Mouse (Mus musculus) forebrain, embryonic 13.5 days (tissue): ENCODE measurements around the gene Abcd4. TPM values are rescaled to one million over a fixed set of nuclear protein-coding genes. Genes with fewer than 3 reads are reported as not detected.

Experiments
- ATAC-seq: fragments of 200-750 bp; cut with Nextera tagmentation; 2 replicates; pipeline ENCODE4 v1.8.0; 2017
- H3K27ac ChIP-seq: fragments of 300-500 bp; sonication (generic); 2 replicates; pipeline ENCODE4 v1.5.1; 2015; ENCODE audit warnings: inconsistent platforms, mild to moderate bottlenecking, moderate library complexity
- H3K27me3 ChIP-seq: fragments of 300-500 bp; sonication (generic); 2 replicates; pipeline ENCODE4 v1.6.1; 2015; ENCODE audit warnings: mild to moderate bottlenecking, inconsistent platforms
- H3K36me3 ChIP-seq: fragments of 300-500 bp; sonication (generic); 2 replicates; pipeline ENCODE4 v1.6.1; 2015; ENCODE audit warnings: mild to moderate bottlenecking, inconsistent platforms; ENCODE audit not compliant: poor library complexity, severe bottlenecking
- H3K4me1 ChIP-seq: fragments of 300-500 bp; sonication (generic); 2 replicates; pipeline ENCODE4 v1.6.1; 2015; ENCODE audit warnings: inconsistent platforms
- H3K4me2 ChIP-seq: fragments of 300-500 bp; sonication (generic); 2 replicates; pipeline ENCODE4 v1.6.1; 2015; ENCODE audit warnings: inconsistent platforms, mild to moderate bottlenecking, moderate library complexity
- H3K4me3 ChIP-seq: fragments of 300-500 bp; sonication (generic); 2 replicates; pipeline ENCODE4 v1.5.1; 2015; ENCODE audit warnings: mild to moderate bottlenecking, inconsistent platforms
- H3K9ac ChIP-seq: fragments of 300-500 bp; sonication (generic); 2 replicates; pipeline ENCODE4 v1.6.1; 2015; ENCODE audit warnings: mild to moderate bottlenecking, inconsistent platforms
- H3K9me3 ChIP-seq: fragments of 300-500 bp; sonication (generic); replicated peaks from 2 replicates; pipeline ENCODE4 v1.6.1; 2016; ENCODE audit warnings: inconsistent platforms
- WGBS: fragments of 180-500 bp; shearing (Covaris S2); methylation state at CpG from one replicate; pipeline ENCODE4 v1.1.7; 2015; 5-methylcytosine and 5-hydroxymethylcytosine counted together
- polyA plus RNA-seq: library from polyadenylated mRNA; unstranded; fragments of >200 nt; fragmentation: Nextera tagmentation; extraction: Ambion mirVana; gene quantifications from 2 replicates; pipeline ENCODE4 v1.2.1, GENCODE M21; 2015

The Abcd4 gene
- polyA plus RNA-seq, result 13.9 and 14.7 TPM in 2 replicates

GRCm38 (mm10) chr12:84616977-84617630, at the start of gene Abcd4:
Gene Abcd4 (minus strand): TSS chr12:84617413.
- Histone ChIP-seq H3K36me3 (0 out of 2 replicates have a peak, but pooled peaks cover 6% of the 10 kb centered on the region), H3K9me3 (no peaks in the 10 kb centered on the region), H3K27me3 (no peaks in the 10 kb centered on the region), H3K4me2 (peak within 1 kb of the TSS; percentile 68), H3K27ac (no peak within 1 kb of the TSS), H3K4me1 (peaks cover 16% of the 10 kb centered on the region), H3K9ac (peak within 1 kb of the TSS; percentile 85), H3K4me3 (peak within 1 kb of the TSS; percentile 78)
- ATAC-seq, result peak; percentile 98
- WGBS, result under 1% methylated on average over 34 of the region's 34 CpGs

GRCm38 (mm10) chr12:84653912-84654311, 36.7 kb upstream of the Abcd4 start:
- Histone ChIP-seq H3K9me3 (no peaks in the 10 kb centered on the region), H3K27me3 (peaks cover 11% of the 10 kb centered on the region), H3K4me1 (no peaks in the 10 kb centered on the region), H3K27ac (no peak overlapping the region), H3K4me2 (no peak overlapping the region), H3K36me3 (no peaks in the 10 kb centered on the region), H3K9ac (no peak overlapping the region), H3K4me3 (no peak overlapping the region)
- peak; percentile 53; the same call in 1 of the 2 replicates for ATAC-seq
- 6% methylated on average over 3 of the region's 3 CpGs for WGBS

- ATAC-seq, result no peak
- Histone ChIP-seq H3K9ac (no peak overlapping the region), H3K4me2 (no peak overlapping the region), H3K4me3 (no peak overlapping the region), H3K27me3 (peaks cover 11% of the 10 kb centered on the region), H3K9me3 (no peaks in the 10 kb centered on the region), H3K36me3 (no peaks in the 10 kb centered on the region), H3K4me1 (no peaks in the 10 kb centered on the region), H3K27ac (no peak overlapping the region)
- 91% methylated on average over 13 of the region's 13 CpGs for WGBS
Measured at GRCm38 (mm10) chr12:84650234-84650633, 33.0 kb upstream of the Abcd4 start.

DNA sequence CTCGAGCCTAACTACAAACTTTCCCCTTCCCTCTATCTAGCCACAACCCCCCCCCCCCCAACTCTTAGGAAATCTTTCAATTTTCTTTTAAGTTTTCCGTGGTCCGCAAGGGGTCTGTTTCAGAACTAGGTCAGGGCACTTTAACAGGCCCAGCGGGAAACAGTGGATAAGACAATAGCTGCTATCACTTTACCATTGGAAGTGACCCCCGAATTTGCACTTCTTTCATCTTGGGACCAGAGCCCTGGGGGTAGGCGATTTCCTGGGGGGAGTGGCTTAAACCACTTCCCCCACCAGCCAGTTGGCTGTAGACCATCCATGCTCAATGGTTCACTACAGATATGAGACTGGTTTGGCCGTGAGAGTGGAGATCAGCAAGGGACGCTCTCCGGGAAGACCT, 23.4 kb upstream of the Abcd4 start, which contains the start of gene Vrtn:
Gene Vrtn (plus strand): TSS at position 366 of the 400 bp plus-strand sequence.
- H3K4me3 ChIP-seq, result 0 out of 2 replicates have a peak within 1 kb of the TSS, but pooled peaks have one; percentile 1
- H3K9ac ChIP-seq, result no peak within 1 kb of the TSS
- WGBS, result 5% methylated on average over 9 of the region's 9 CpGs
- no peaks in the 10 kb centered on the region; the same call in 1 of the 2 replicates for H3K9me3 ChIP-seq
- no peak within 1 kb of the TSS for H3K4me2 ChIP-seq
- H3K27me3 ChIP-seq, result peaks cover 56% of the 10 kb centered on the region
- no peaks in the 10 kb centered on the region; the same call in 1 of the 2 replicates for H3K4me1 ChIP-seq
- H3K27ac ChIP-seq, result no peak within 1 kb of the TSS
- no peak for ATAC-seq
- H3K36me3 ChIP-seq, result no peaks in the 10 kb centered on the region

- no peak for ATAC-seq
- H3K36me3 ChIP-seq, result no peaks in the 10 kb centered on the region
- 9% methylated on average over 6 of the region's 6 CpGs for WGBS
- H3K9ac ChIP-seq, result no peak overlapping the region
- no peak overlapping the region for H3K4me3 ChIP-seq
- H3K4me2 ChIP-seq, result no peak overlapping the region
- H3K9me3 ChIP-seq, result no peaks in the 10 kb centered on the region; the same call in 1 of the 2 replicates
- H3K27me3 ChIP-seq, result peaks cover 56% of the 10 kb centered on the region
- H3K27ac ChIP-seq, result no peak overlapping the region
- H3K4me1 ChIP-seq, result no peaks in the 10 kb centered on the region; the same call in 1 of the 2 replicates
Measured at GRCm38 (mm10) chr12:84640253-84640652, 23.0 kb upstream of the Abcd4 start.

- no peak for ATAC-seq
- no peaks in the 10 kb centered on the region for H3K27me3 ChIP-seq
- H3K9me3 ChIP-seq, result no peaks in the 10 kb centered on the region
- no peak overlapping the region for H3K4me2 ChIP-seq
- H3K9ac ChIP-seq, result no peak overlapping the region
- no peaks in the 10 kb centered on the region for H3K4me1 ChIP-seq
- H3K4me3 ChIP-seq, result no peak overlapping the region
- no peak overlapping the region for H3K27ac ChIP-seq
- no peaks in the 10 kb centered on the region for H3K36me3 ChIP-seq
- WGBS, result 77% methylated on average over 3 of the region's 3 CpGs
Measured at GRCm38 (mm10) chr12:84631867-84632266, 14.7 kb upstream of the Abcd4 start.

- ATAC-seq, result peak; percentile 82
- Histone ChIP-seq H3K9me3 (no peaks in the 10 kb centered on the region), H3K4me3 (0 out of 2 replicates have a peak overlapping the region, but pooled peaks have one; percentile 9), H3K4me1 (peaks cover 14% of the 10 kb centered on the region), H3K4me2 (peak overlapping the region; percentile 49), H3K27ac (peak overlapping the region; percentile 32; the same call in 1 of the 2 replicates), H3K36me3 (no peaks in the 10 kb centered on the region), H3K9ac (peak overlapping the region; percentile 34; the same call in 1 of the 2 replicates), H3K27me3 (peaks cover 4% of the 10 kb centered on the region; the same call in 1 of the 2 replicates)
- 0% methylated on average over 9 of the region's 9 CpGs for WGBS
Measured at GRCm38 (mm10) chr12:84625116-84625515, 7.9 kb upstream of the Abcd4 start.

DNA sequence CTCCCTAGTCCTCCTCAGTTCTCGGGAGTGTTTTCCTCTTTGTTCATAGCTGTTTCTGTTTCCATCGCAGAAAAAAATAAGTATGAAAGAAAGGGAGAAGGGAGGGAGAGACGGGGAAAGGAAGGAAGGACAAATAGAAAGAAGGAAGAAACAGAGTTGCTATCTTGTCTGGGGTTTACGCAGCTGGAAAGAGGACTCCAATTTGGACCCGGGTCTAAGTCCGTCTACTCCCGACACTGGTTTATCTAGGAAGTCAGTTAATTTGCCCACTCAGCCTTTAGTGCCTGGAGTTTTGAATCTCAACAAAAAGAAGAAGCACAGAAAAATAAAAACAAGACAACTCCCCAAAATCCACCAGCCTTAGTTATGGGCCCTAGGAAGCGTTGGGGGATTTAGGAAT, 7.4 kb upstream of the Abcd4 start:
- peaks cover 4% of the 10 kb centered on the region; the same call in 1 of the 2 replicates for H3K27me3 ChIP-seq
- no peaks in the 10 kb centered on the region for H3K36me3 ChIP-seq
- H3K4me2 ChIP-seq, result peak overlapping the region; percentile 49; the same call in 1 of the 2 replicates
- H3K27ac ChIP-seq, result peak overlapping the region; percentile 32
- H3K4me3 ChIP-seq, result no peak overlapping the region
- H3K9ac ChIP-seq, result no peak overlapping the region
- 20% methylated on average over 8 of the region's 8 CpGs for WGBS
- no peak for ATAC-seq
- no peaks in the 10 kb centered on the region for H3K9me3 ChIP-seq
- peaks cover 14% of the 10 kb centered on the region for H3K4me1 ChIP-seq

- Histone ChIP-seq H3K27me3 (peaks cover 4% of the 10 kb centered on the region; the same call in 1 of the 2 replicates), H3K36me3 (no peaks in the 10 kb centered on the region), H3K4me1 (peaks cover 23% of the 10 kb centered on the region), H3K4me3 (no peak overlapping the region), H3K27ac (no peak overlapping the region), H3K9me3 (no peaks in the 10 kb centered on the region), H3K4me2 (no peak overlapping the region), H3K9ac (no peak overlapping the region)
- no peak for ATAC-seq
Measured at GRCm38 (mm10) chr12:84620975-84621374, 3.8 kb upstream of the Abcd4 start.

DNA sequence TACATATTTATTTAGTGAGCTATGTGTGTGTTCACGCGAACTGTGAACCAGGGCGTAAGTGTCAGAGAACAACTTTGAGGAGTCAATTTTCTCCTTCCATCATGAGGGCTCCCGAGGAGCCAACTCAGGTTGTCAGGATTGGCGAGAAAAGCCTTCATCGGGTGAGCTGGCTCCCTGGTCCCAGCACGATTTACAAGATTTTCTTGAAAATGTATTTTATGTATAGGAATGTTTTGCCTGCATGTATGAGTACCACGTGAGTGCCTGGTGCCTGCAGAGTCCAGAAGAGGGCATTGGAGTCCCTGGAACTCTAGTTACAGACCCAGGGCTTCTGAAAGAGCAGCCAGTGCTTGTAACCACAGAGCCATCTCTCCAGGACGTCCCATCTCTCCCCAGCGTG, 450 bp upstream of the Abcd4 start:
- Histone ChIP-seq H3K9me3 (no peaks in the 10 kb centered on the region), H3K4me2 (peak overlapping the region; percentile 68), H3K9ac (peak overlapping the region; percentile 53), H3K27me3 (no peaks in the 10 kb centered on the region), H3K27ac (no peak overlapping the region), H3K4me3 (peak overlapping the region; percentile 78), H3K4me1 (peaks cover 16% of the 10 kb centered on the region), H3K36me3 (0 out of 2 replicates have a peak, but pooled peaks cover 6% of the 10 kb centered on the region)
- peak; percentile 43 for ATAC-seq
- 6% methylated on average over 10 of the region's 10 CpGs for WGBS

GRCm38 (mm10) chr12:84614524-84614923, 2.7 kb downstream of the Abcd4 start:
- Histone ChIP-seq H3K4me1 (peaks cover 16% of the 10 kb centered on the region), H3K4me3 (no peak overlapping the region), H3K36me3 (0 out of 2 replicates have a peak, but pooled peaks cover 6% of the 10 kb centered on the region), H3K4me2 (no peak overlapping the region), H3K9me3 (no peaks in the 10 kb centered on the region), H3K27me3 (no peaks in the 10 kb centered on the region), H3K27ac (no peak overlapping the region; the same call in 1 of the 2 replicates), H3K9ac (peak overlapping the region; percentile 18; the same call in 1 of the 2 replicates)
- 72% methylated on average over 7 of the region's 7 CpGs for WGBS
- no peak for ATAC-seq

DNA sequence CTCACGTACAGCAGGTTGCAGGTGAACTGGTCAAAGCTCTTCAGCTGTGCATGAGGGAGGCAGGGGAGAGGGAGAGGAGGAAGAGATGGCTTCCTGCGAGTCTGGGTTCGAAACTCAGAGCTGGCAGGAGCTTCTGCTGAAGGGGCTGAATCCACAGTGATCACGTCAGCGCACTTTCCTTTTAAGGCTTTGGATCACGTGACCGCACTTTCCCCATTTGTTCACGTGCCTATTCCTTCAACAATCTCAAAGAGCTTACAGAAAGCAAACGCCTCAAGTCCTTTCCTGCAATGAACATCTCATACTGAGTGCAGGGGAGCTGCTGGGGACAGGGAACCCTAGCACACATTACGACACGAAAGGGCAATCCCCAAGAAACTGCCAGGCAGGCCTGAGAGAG, 3.2 kb downstream of the Abcd4 start:
- no peaks in the 10 kb centered on the region for H3K27me3 ChIP-seq
- no peak overlapping the region for H3K4me3 ChIP-seq
- peaks cover 16% of the 10 kb centered on the region for H3K4me1 ChIP-seq
- WGBS, result 83% methylated on average over 11 of the region's 11 CpGs
- ATAC-seq, result no peak
- no peak overlapping the region for H3K4me2 ChIP-seq
- 0 out of 2 replicates have a peak, but pooled peaks cover 7% of the 10 kb centered on the region for H3K36me3 ChIP-seq
- no peak overlapping the region; the same call in 1 of the 2 replicates for H3K27ac ChIP-seq
- H3K9ac ChIP-seq, result no peak overlapping the region
- H3K9me3 ChIP-seq, result no peaks in the 10 kb centered on the region
